ENCODE assay signal across 15 mouse cellular contexts in the genomic region with DNA sequence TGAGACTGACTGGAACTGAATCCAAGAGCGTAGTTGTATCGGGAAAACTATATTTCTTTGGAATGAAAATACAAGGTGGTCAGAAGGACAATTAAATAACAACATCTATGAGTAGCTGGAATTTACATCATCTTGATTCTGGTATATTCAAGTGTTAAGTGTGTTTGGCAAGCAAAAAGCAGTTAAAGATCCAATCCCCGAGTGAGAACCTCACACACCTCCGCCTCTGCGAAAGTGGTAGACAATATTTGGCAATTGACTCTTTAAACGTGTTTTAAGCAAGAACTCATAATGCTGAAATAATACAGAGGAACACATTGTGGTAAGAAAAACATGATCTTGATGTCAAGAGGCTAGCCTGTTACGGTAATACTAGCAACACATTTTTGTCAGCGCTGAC.
"Had no signal": no experiment of that assay in that cellular context is flagged by ENCODE, and none has a peak within 500 bp of the region (broad histone marks: within the 10 kb centered on the region; RNA-seq: fewer than 3 reads in every experiment).

No protein-coding gene starts in this region.

- H3K27ac ChIP-seq: midbrain, embryonic 13.5 days; midbrain, embryonic 15.5 days; neural tube, embryonic 12.5 days; stomach, embryonic 15.5 days; stomach, postnatal 0 days had no signal

- ATAC-seq: midbrain, embryonic 13.5 days; midbrain, embryonic 15.5 days had no signal

- H3K9me3 ChIP-seq: megakaryocyte, embryonic 14.5 days; midbrain, embryonic 13.5 days; midbrain, embryonic 15.5 days; neural tube, embryonic 12.5 days; stomach, embryonic 15.5 days had no signal

- H3K4me3 ChIP-seq: megakaryocyte, embryonic 14.5 days; midbrain, embryonic 13.5 days; midbrain, embryonic 15.5 days; neural tube, embryonic 12.5 days; stomach, embryonic 15.5 days had no signal

- H3K27me3 ChIP-seq: megakaryocyte, embryonic 14.5 days; midbrain, embryonic 13.5 days; midbrain, embryonic 15.5 days; neural tube, embryonic 12.5 days; stomach, embryonic 15.5 days had no signal

- H3K4me2 ChIP-seq: lung, embryonic 14.5 days; midbrain, embryonic 11.5 days; midbrain, embryonic 13.5 days; midbrain, embryonic 15.5 days; neural tube, embryonic 12.5 days; stomach, embryonic 15.5 days had no signal

- H3K9ac ChIP-seq: lung, embryonic 14.5 days; midbrain, embryonic 13.5 days; midbrain, embryonic 15.5 days; neural tube, embryonic 12.5 days; stomach, embryonic 15.5 days had no signal

- H3K4me1 ChIP-seq: megakaryocyte, embryonic 14.5 days; midbrain, embryonic 13.5 days; midbrain, embryonic 15.5 days; neural tube, embryonic 12.5 days; stomach, embryonic 15.5 days had no signal

- DNase-seq: lung, adult 18-20 months; lung, embryonic 14.5 days; lung, postnatal 10 days; lung, postnatal 4 days; right cerebral cortex, postnatal 14 days; thymus, adult 2 months; thymus, postnatal 25 days; thymus, postnatal 4 days had no signal

- H3K36me3 ChIP-seq: midbrain, embryonic 13.5 days; midbrain, embryonic 15.5 days; neural tube, embryonic 12.5 days; stomach, embryonic 15.5 days had no signal
